Mouse (Mus musculus) liver, embryonic 12.5 days (tissue): Measurements from ENCODE around the gene Hivep3. TPM values are rescaled to one million over a fixed set of nuclear protein-coding genes. Genes with fewer than 3 reads are reported as not detected.

ENCODE experiments used
- ATAC-seq: fragments of 200-750 bp; cut with Nextera tagmentation; 2 replicates; pipeline ENCODE4 v1.8.0; 2017; ENCODE audit warnings: moderate number of reproducible peaks, mild to moderate bottlenecking, moderate library complexity
- H3K27ac ChIP-seq: fragments of 300-500 bp; sonication (generic); 2 replicates; pipeline ENCODE4 v1.5.1; 2016; ENCODE audit warnings: mild to moderate bottlenecking
- H3K27me3 ChIP-seq: fragments of 300-500 bp; sonication (generic); replicated peaks from 2 replicates; pipeline ENCODE4 v1.6.1; 2016; ENCODE audit warnings: mild to moderate bottlenecking, moderate library complexity
- H3K36me3 ChIP-seq: fragments of 300-500 bp; sonication (generic); 2 replicates; pipeline ENCODE4 v1.6.1; 2016; ENCODE audit warnings: mild to moderate bottlenecking, moderate library complexity
- H3K4me1 ChIP-seq: fragments of 300-500 bp; sonication (generic); 2 replicates; pipeline ENCODE4 v1.6.1; 2016
- H3K4me2 ChIP-seq: fragments of 300-500 bp; sonication (generic); 2 replicates; pipeline ENCODE4 v1.6.1; 2016; ENCODE audit warnings: mild to moderate bottlenecking, moderate library complexity
- H3K4me3 ChIP-seq: fragments of 300-500 bp; sonication (generic); 2 replicates; pipeline ENCODE4 v1.5.1; 2016; ENCODE audit warnings: mild to moderate bottlenecking, moderate library complexity
- H3K9ac ChIP-seq: fragments of 300-500 bp; sonication (generic); 2 replicates; pipeline ENCODE4 v1.6.1; 2016; ENCODE audit warnings: mild to moderate bottlenecking, moderate library complexity
- H3K9me3 ChIP-seq: fragments of 300-500 bp; sonication (generic); replicated peaks from 2 replicates; pipeline ENCODE4 v1.6.1; 2016; ENCODE audit warnings: mild to moderate bottlenecking, moderate library complexity
- WGBS: fragments of 180-500 bp; shearing (Covaris S2); methylation state at CpG from one replicate; pipeline ENCODE4 v1.1.7; 2016; ENCODE audit not compliant: insufficient replicate concordance; 5-methylcytosine and 5-hydroxymethylcytosine counted together
- polyA plus RNA-seq: library from polyadenylated mRNA; unstranded; fragments of >200 nt; fragmentation: Nextera tagmentation; extraction: Ambion mirVana; gene quantifications from 2 replicates; pipeline ENCODE4 v1.2.1, GENCODE M21; 2016

Hivep3 gene
- polyA plus RNA-seq, 1 experiment from 2014 or later: 2.9 TPM

GRCm38 (mm10) chr4:120045131-120045537 lies 311.6 kb downstream of the Hivep3 start:
- H3K27ac ChIP-seq: no peak overlapping the region
- 48% methylated on average over 5 of the region's 5 CpGs for WGBS

GRCm38 (mm10) chr4:120045871-120046270 lies 312.3 kb downstream of the Hivep3 start:
- WGBS: 70% methylated on average over 7 of the region's 7 CpGs
- H3K27ac ChIP-seq: no peak overlapping the region
- no peaks in the 10 kb centered on the region for H3K4me1 ChIP-seq

More at GRCm38 (mm10) chr4:120045131-120045537, 311.6 kb downstream of the Hivep3 start:
- H3K27me3 ChIP-seq: peaks cover 8% of the 10 kb centered on the region; the same call in 1 of the 2 replicates
- ATAC-seq: no peak
- H3K9ac ChIP-seq: no peak overlapping the region
- H3K4me1 ChIP-seq: no peaks in the 10 kb centered on the region
- no peaks in the 10 kb centered on the region for H3K36me3 ChIP-seq
- no peak overlapping the region for H3K4me2 ChIP-seq
- no peak overlapping the region for H3K4me3 ChIP-seq
- H3K9me3 ChIP-seq: no peaks in the 10 kb centered on the region

GRCm38 (mm10) chr4:120047060-120047459 lies 313.5 kb downstream of the Hivep3 start:
- 21% methylated on average over 4 of the region's 4 CpGs for WGBS
- Histone ChIP-seq H3K4me2 (no peak overlapping the region), H3K9me3 (no peaks in the 10 kb centered on the region), H3K27me3 (peaks cover 8% of the 10 kb centered on the region; the same call in 1 of the 2 replicates), H3K36me3 (no peaks in the 10 kb centered on the region), H3K27ac (no peak overlapping the region), H3K4me1 (no peaks in the 10 kb centered on the region), H3K9ac (no peak overlapping the region), H3K4me3 (no peak overlapping the region)
- no peak for ATAC-seq

More at GRCm38 (mm10) chr4:120045871-120046270, 312.3 kb downstream of the Hivep3 start:
- Histone ChIP-seq H3K27me3 (peaks cover 8% of the 10 kb centered on the region; the same call in 1 of the 2 replicates), H3K9ac (no peak overlapping the region), H3K36me3 (no peaks in the 10 kb centered on the region), H3K4me2 (no peak overlapping the region), H3K9me3 (no peaks in the 10 kb centered on the region), H3K4me3 (no peak overlapping the region)
- no peak for ATAC-seq

GRCm38 (mm10) chr4:120048274-120048673 lies 314.7 kb downstream of the Hivep3 start:
- H3K9me3 ChIP-seq: no peaks in the 10 kb centered on the region
- H3K4me2 ChIP-seq: no peak overlapping the region
- H3K4me1 ChIP-seq: no peaks in the 10 kb centered on the region
- no peak overlapping the region for H3K9ac ChIP-seq
- H3K27ac ChIP-seq: no peak overlapping the region
- no peak overlapping the region for H3K4me3 ChIP-seq
- no peak for ATAC-seq
- H3K27me3 ChIP-seq: peaks cover 8% of the 10 kb centered on the region; the same call in 1 of the 2 replicates
- no peaks in the 10 kb centered on the region for H3K36me3 ChIP-seq
- WGBS: 64% methylated on average over 4 of the region's 4 CpGs

- Histone ChIP-seq H3K27ac (no peak overlapping the region), H3K4me2 (no peak overlapping the region), H3K9ac (no peak overlapping the region), H3K4me3 (no peak overlapping the region), H3K36me3 (no peaks in the 10 kb centered on the region), H3K9me3 (no peaks in the 10 kb centered on the region), H3K27me3 (peaks cover 8% of the 10 kb centered on the region; the same call in 1 of the 2 replicates), H3K4me1 (no peaks in the 10 kb centered on the region)
- 71% methylated on average over 3 of the region's 3 CpGs for WGBS
- ATAC-seq: no peak
Observed at GRCm38 (mm10) chr4:120049857-120050256, 316.3 kb downstream of the Hivep3 start.

GRCm38 (mm10) chr4:120052481-120052880 lies 318.9 kb downstream of the Hivep3 start:
- no peak overlapping the region for H3K27ac ChIP-seq
- H3K9me3 ChIP-seq: no peaks in the 10 kb centered on the region
- no peak overlapping the region for H3K4me2 ChIP-seq
- H3K36me3 ChIP-seq: no peaks in the 10 kb centered on the region
- no peak for ATAC-seq
- H3K27me3 ChIP-seq: no peaks in the 10 kb centered on the region
- H3K4me3 ChIP-seq: no peak overlapping the region
- no peak overlapping the region for H3K9ac ChIP-seq
- no peaks in the 10 kb centered on the region for H3K4me1 ChIP-seq

GRCm38 (mm10) chr4:120053026-120054005 lies 319.7 kb downstream of the Hivep3 start:
- ATAC-seq: no peak
- Histone ChIP-seq H3K4me1 (no peaks in the 10 kb centered on the region), H3K9ac (no peak overlapping the region), H3K36me3 (no peaks in the 10 kb centered on the region), H3K27me3 (no peaks in the 10 kb centered on the region), H3K27ac (no peak overlapping the region), H3K4me3 (no peak overlapping the region), H3K9me3 (no peaks in the 10 kb centered on the region), H3K4me2 (no peak overlapping the region)
- 55% methylated on average over 11 of the region's 11 CpGs for WGBS

- no peak for ATAC-seq
- H3K9me3 ChIP-seq: no peaks in the 10 kb centered on the region
- H3K9ac ChIP-seq: no peak overlapping the region
- H3K4me1 ChIP-seq: no peaks in the 10 kb centered on the region
- H3K4me3 ChIP-seq: no peak overlapping the region
- H3K36me3 ChIP-seq: no peaks in the 10 kb centered on the region
- no peaks in the 10 kb centered on the region for H3K27me3 ChIP-seq
- no peak overlapping the region for H3K27ac ChIP-seq
- no peak overlapping the region for H3K4me2 ChIP-seq
- WGBS: 45% methylated on average over 9 of the region's 9 CpGs
Observed at GRCm38 (mm10) chr4:120054145-120054544, 320.6 kb downstream of the Hivep3 start.

- Histone ChIP-seq H3K9ac (no peak overlapping the region), H3K36me3 (no peaks in the 10 kb centered on the region), H3K27ac (no peak overlapping the region), H3K4me1 (no peaks in the 10 kb centered on the region), H3K27me3 (no peaks in the 10 kb centered on the region), H3K9me3 (no peaks in the 10 kb centered on the region), H3K4me3 (no peak overlapping the region), H3K4me2 (no peak overlapping the region)
- WGBS: 63% methylated on average over 9 of the region's 9 CpGs
- no peak for ATAC-seq
Observed at GRCm38 (mm10) chr4:120056451-120056850, 322.9 kb downstream of the Hivep3 start.

- no peak overlapping the region for H3K9ac ChIP-seq
- no peak overlapping the region for H3K4me2 ChIP-seq
- H3K4me3 ChIP-seq: no peak overlapping the region
- no peaks in the 10 kb centered on the region for H3K9me3 ChIP-seq
- no peaks in the 10 kb centered on the region for H3K36me3 ChIP-seq
- no peak for ATAC-seq
- H3K27ac ChIP-seq: no peak overlapping the region
- no peaks in the 10 kb centered on the region for H3K27me3 ChIP-seq
- no peaks in the 10 kb centered on the region for H3K4me1 ChIP-seq
- WGBS: 63% methylated on average over 8 of the region's 8 CpGs
Observed at GRCm38 (mm10) chr4:120057529-120057928, 323.9 kb downstream of the Hivep3 start.

GRCm38 (mm10) chr4:120058157-120058556 lies 324.6 kb downstream of the Hivep3 start:
- H3K4me1 ChIP-seq: no peaks in the 10 kb centered on the region
- H3K9me3 ChIP-seq: no peaks in the 10 kb centered on the region
- WGBS: 71% methylated on average over 3 of the region's 3 CpGs
- H3K4me3 ChIP-seq: no peak overlapping the region
- H3K27me3 ChIP-seq: no peaks in the 10 kb centered on the region
- ATAC-seq: no peak
- H3K9ac ChIP-seq: no peak overlapping the region
- no peak overlapping the region for H3K27ac ChIP-seq
- H3K4me2 ChIP-seq: no peak overlapping the region
- H3K36me3 ChIP-seq: no peaks in the 10 kb centered on the region

GRCm38 (mm10) chr4:120058794-120059193 lies 325.2 kb downstream of the Hivep3 start:
- ATAC-seq: no peak
- H3K4me2 ChIP-seq: no peak overlapping the region
- H3K9ac ChIP-seq: no peak overlapping the region
- no peak overlapping the region for H3K27ac ChIP-seq
- no peaks in the 10 kb centered on the region for H3K27me3 ChIP-seq
- H3K4me1 ChIP-seq: no peaks in the 10 kb centered on the region
- H3K4me3 ChIP-seq: no peak overlapping the region
- no peaks in the 10 kb centered on the region for H3K9me3 ChIP-seq
- 66% methylated on average over 10 of the region's 10 CpGs for WGBS
- H3K36me3 ChIP-seq: no peaks in the 10 kb centered on the region
